Mouse (Mus musculus) spleen, adult 2 months (tissue): ENCODE results near the gene Fgf10. TPM values are rescaled to one million over a fixed set of nuclear protein-coding genes. Genes with fewer than 3 reads are reported as not detected.

Experiments used
- DNase-seq, 2 experiments: peaks; one replicate each; pipeline versions ENCODE4 v3.0.0 to v3.0.0-alpha.2; 2012 to 2021; ENCODE audit warnings: low spot score in 2 of 2, low read depth in 1 of 2
- H3K27ac ChIP-seq: fragments of 200-500 bp; 2 replicates; pipeline ENCODE4 v1.5.1; 2012; ENCODE audit warnings: low read length, inconsistent platforms; ENCODE audit not compliant: insufficient read depth
- H3K27me3 ChIP-seq: fragments of 200-500 bp; 2 replicates; pipeline ENCODE4 v1.6.1; 2012; ENCODE audit warnings: mild to moderate bottlenecking, moderate library complexity, low read length, inconsistent platforms; ENCODE audit not compliant: control insufficient read depth, insufficient read depth
- H3K36me3 ChIP-seq: fragments of 200-500 bp; 2 replicates; pipeline ENCODE4 v1.6.1; 2012; ENCODE audit warnings: mild to moderate bottlenecking, low read length, inconsistent platforms; ENCODE audit not compliant: control insufficient read depth, insufficient read depth
- H3K4me1 ChIP-seq: fragments of 200-500 bp; 2 replicates; pipeline ENCODE4 v1.6.1; 2011; ENCODE audit warnings: inconsistent platforms; ENCODE audit not compliant: control insufficient read depth, insufficient read depth, insufficient read length
- H3K4me3 ChIP-seq: fragments of 200-500 bp; 2 replicates; pipeline ENCODE4 v1.5.1; 2011; ENCODE audit warnings: mild to moderate bottlenecking, inconsistent platforms; ENCODE audit not compliant: insufficient read depth, insufficient read length; ENCODE audit errors: extremely low read depth
- CTCF ChIP-seq: fragments of 200-500 bp; IDR thresholded peaks from 2 replicates; pipeline ENCODE4 v1.5.1; 2011; ENCODE audit warnings: mild to moderate bottlenecking, inconsistent platforms; ENCODE audit not compliant: insufficient read depth, insufficient read length, insufficient replicate concordance; ENCODE audit errors: extremely low read depth
- POLR2A ChIP-seq: fragments of 200-500 bp; IDR thresholded peaks from 2 replicates; pipeline ENCODE4 v1.6.1; 2011; ENCODE audit warnings: low read depth, low read length, inconsistent platforms
- WGBS: fragments of 180-500 bp; shearing (Covaris S2); methylation state at CpG from one replicate; pipeline ENCODE4 v1.1.7; 2018; 5-methylcytosine and 5-hydroxymethylcytosine counted together
- polyA plus RNA-seq: library from polyadenylated mRNA; depleted of rRNA; stranded (reverse); fragments of >200 nt; gene quantifications from 2 replicates; pipeline ENCODE4 v1.2.3, GENCODE M21; 2012

The Fgf10 gene
- polyA plus RNA-seq, 1 experiment = not detected

GRCm38 (mm10) chr13:118716265-118716664, 46.7 kb downstream of the Fgf10 start:
- TF ChIP-seq CTCF (no peak), POLR2A (no peak)
- no peak overlapping the region for H3K4me3 ChIP-seq
- WGBS = 30% methylated on average over 8 of the region's 8 CpGs
- H3K27me3 ChIP-seq = 0 out of 2 replicates have a peak, but pooled peaks cover 2% of the 10 kb centered on the region
- no peaks in the 10 kb centered on the region for H3K36me3 ChIP-seq
- no peak overlapping the region for H3K27ac ChIP-seq
- no peak for DNase-seq
- H3K4me1 ChIP-seq = no peaks in the 10 kb centered on the region

DNA sequence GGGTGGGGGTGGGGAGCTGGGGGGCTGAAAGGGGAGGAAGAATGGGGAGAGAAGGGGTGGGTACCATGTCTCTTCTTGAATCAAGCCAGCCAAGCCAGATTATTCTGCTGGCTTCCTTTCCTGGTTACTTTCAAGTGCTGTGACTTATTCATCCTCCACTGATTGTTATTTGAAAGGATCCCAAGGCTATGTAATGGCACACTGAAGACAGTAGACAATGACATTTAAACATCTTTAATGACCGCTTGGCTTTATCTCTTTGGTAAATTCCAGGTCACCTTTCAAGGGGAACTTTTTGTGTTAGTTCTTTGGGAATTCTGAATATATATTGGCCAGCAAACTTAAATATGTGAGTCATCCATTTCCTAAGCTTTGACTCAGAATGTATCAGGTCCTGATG, 47.1 kb downstream of the Fgf10 start:
- Histone ChIP-seq H3K4me3 (no peak overlapping the region), H3K27me3 (0 out of 2 replicates have a peak, but pooled peaks cover 2% of the 10 kb centered on the region), H3K27ac (no peak overlapping the region), H3K36me3 (no peaks in the 10 kb centered on the region), H3K4me1 (no peaks in the 10 kb centered on the region)
- 94% methylated on average over 1 of the region's 1 CpGs for WGBS
- DNase-seq = no peak
- no peak for TF ChIP-seq POLR2A
- TF ChIP-seq CTCF = no peak

GRCm38 (mm10) chr13:118718396-118718795, 48.8 kb downstream of the Fgf10 start:
- Histone ChIP-seq H3K4me3 (no peak overlapping the region), H3K4me1 (no peaks in the 10 kb centered on the region), H3K27ac (no peak overlapping the region), H3K36me3 (no peaks in the 10 kb centered on the region), H3K27me3 (0 out of 2 replicates have a peak, but pooled peaks cover 2% of the 10 kb centered on the region)
- DNase-seq = no peak
- WGBS = 58% methylated on average over 3 of the region's 3 CpGs
- TF ChIP-seq POLR2A = no peak
- TF ChIP-seq CTCF = no peak

- TF ChIP-seq POLR2A (no peak), CTCF (no peak)
- no peak for DNase-seq
- Histone ChIP-seq H3K36me3 (no peaks in the 10 kb centered on the region), H3K4me1 (no peaks in the 10 kb centered on the region), H3K27me3 (no peaks in the 10 kb centered on the region), H3K27ac (no peak overlapping the region), H3K4me3 (no peak overlapping the region)
- WGBS = 55% methylated on average over 1 of the region's 1 CpGs
These were observed 52.1 kb downstream of the Fgf10 start for GRCm38 (mm10) chr13:118721668-118722067.

GRCm38 (mm10) chr13:118731850-118732552, 62.4 kb downstream of the Fgf10 start:
- Histone ChIP-seq H3K36me3 (no peaks in the 10 kb centered on the region), H3K27me3 (no peaks in the 10 kb centered on the region), H3K27ac (no peak overlapping the region), H3K4me1 (no peaks in the 10 kb centered on the region), H3K4me3 (no peak overlapping the region)
- WGBS = 42% methylated on average over 12 of the region's 12 CpGs
- TF ChIP-seq CTCF (no peak), POLR2A (no peak)
- no peak for DNase-seq

- Histone ChIP-seq H3K4me3 (no peak overlapping the region), H3K4me1 (no peaks in the 10 kb centered on the region), H3K27me3 (no peaks in the 10 kb centered on the region), H3K27ac (no peak overlapping the region), H3K36me3 (no peaks in the 10 kb centered on the region)
- no peak for DNase-seq
- 84% methylated on average over 2 of the region's 2 CpGs for WGBS
- TF ChIP-seq POLR2A = no peak
- no peak for TF ChIP-seq CTCF
These were observed 70.3 kb downstream of the Fgf10 start for GRCm38 (mm10) chr13:118739854-118740411.

DNA sequence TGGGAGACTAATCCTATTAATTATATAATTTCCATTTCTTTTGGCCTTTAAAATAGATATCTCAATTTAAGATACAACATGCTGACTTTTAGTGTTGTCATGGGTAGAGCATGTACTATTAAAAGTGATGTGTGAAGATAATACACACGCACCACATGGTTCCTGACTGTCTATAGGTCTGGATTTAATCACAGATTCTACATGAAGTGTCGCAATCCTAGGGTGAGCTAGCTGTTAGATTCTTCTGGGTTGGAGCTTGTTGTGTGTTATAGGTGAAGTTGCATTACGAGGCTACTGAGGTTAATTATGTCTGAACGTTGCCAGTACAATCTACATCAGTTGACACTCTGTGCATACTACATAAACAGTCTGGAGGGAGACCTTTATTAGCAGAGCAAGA, 73.2 kb downstream of the Fgf10 start:
- Histone ChIP-seq H3K27ac (no peak overlapping the region), H3K4me1 (no peaks in the 10 kb centered on the region), H3K4me3 (no peak overlapping the region), H3K36me3 (no peaks in the 10 kb centered on the region), H3K27me3 (no peaks in the 10 kb centered on the region)
- WGBS = 78% methylated on average over 4 of the region's 4 CpGs
- no peak for TF ChIP-seq POLR2A
- TF ChIP-seq CTCF = no peak
- no peak for DNase-seq
